Mouse (Mus musculus) cerebellum, postnatal 25 days (tissue): ENCODE results near the gene Ipo4.
A peak's percentile ranks its signal among the peaks of the same experiment; 100 is the strongest.

Experiments
- DNase-seq, 2 experiments: peaks; one replicate each; pipeline ENCODE4 v3.0.0; 2021; ENCODE audit warnings: mixed read lengths in 2 of 2

The Ipo4 gene

GRCm38 (mm10) chr14:55629312-55629711 lies 6.4 kb downstream of the Ipo4 start:
- peak; percentile 38 to 59 for DNase-seq

DNA sequence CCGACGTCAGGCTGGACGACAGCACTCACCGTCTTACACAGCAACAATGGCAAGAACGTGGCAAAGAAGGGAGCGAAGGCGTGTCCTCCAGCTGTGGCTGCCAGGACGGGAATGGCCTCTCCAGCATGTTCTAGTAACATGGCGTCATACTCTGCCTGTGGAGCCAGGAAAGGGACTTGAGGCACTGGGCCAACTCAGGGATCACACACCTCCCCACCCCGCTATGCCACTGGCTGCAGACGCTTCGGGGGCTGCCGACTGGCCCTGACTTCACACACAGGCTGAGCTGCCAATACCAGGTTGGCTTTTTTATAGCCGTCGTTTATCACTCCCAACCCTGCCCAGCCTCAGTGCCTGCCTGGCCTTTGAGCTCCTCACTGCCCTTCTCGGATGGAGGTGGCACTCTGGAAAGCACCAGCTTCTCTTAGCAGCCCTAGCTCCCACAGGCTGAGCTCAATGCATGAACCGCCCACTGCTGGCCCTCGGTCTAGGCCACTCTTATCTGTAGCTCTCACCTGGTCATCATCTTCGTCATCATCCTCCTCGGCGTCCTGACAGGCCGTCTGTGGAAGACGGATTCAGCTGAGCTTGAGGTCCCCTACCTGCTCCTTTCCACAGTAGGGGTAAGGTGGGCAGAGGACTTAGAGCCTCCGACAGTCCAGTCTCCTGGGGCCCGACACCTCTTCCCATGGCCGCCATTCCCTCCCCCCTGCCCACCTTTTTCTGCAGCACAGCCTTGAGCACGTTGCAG lies 7.5 kb downstream of the Ipo4 start:
- DNase-seq = no peak

DNA sequence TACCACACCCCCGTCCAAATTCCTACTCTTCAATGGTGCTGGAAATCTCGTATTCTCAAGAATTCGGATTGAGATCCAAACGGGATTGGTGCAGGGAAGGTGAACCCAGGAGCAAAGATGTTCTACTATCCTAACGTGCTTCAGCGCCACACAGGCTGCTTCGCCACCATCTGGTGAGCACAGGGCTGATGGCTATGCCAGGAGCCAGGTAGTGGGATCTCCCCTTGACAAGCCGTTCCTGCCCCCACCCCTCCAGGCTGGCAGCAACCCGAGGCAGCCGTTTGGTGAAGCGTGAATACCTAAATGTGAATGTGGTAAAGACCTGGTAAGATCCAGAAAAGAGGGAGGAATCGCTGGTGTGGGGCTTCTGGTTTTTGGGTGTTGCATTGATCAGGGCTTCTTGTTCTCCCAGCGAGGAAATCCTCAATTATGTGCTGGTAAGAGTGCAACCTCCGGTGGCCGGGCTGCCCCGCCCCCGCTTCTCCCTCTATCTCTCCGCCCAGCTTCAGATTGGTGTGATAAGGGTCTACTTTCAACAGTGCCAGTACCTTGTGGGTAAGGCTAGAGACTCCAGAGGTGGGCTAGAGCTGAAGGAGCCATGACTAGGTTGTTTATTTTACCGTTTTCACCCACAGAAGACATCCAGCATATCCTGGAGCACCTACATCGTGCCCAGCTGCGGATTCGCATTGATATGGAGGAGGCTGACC lies 17.1 kb downstream of the Ipo4 start:
- peak; percentile 55 to 65 for DNase-seq

GRCm38 (mm10) chr14:55617822-55618221 lies 17.9 kb downstream of the Ipo4 start, which contains the start of gene Rec8:
TSS of gene Rec8 (plus strand) at chr14:55618037.
- peak; percentile 67 to 77 for DNase-seq

DNA sequence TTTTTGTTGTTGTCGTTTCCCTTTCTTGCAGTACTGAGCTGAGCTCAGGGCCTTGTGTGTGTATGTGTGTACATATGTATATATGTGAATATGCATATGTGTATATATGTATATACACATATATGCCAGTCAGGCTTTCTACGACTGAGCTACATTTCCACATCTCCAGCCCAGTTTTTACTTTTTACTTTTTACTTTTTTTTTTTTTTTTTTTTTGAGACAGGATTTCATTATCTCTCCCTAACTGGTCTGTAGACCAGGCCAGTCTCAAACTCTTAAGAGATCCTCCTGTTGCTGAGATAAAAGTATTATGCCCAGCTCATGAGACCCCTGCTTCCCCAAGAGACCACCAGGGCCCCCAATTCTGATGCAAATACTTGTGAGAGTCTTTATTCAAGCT lies 18.9 kb downstream of the Ipo4 start:
- DNase-seq = no peak

DNA sequence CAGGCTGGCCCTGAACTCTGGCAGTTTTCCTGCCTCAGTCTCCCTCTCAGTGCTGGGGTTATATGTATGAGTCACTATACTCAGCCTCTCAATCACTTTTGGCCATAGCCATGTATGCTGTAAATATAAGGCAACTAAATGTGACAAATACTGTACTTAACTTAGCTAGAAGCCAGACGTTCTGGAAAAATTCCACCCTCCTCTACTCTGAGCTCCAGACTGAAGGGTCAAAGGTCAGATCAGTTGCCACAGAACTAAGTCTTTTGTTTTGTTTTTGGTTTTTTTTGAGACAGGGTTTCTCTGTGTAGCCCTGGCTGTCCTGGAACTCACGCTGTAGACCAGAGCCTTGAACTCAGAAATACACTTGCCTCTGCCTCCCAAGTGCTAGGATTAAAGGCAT lies 19.9 kb downstream of the Ipo4 start:
- no peak for DNase-seq

DNA sequence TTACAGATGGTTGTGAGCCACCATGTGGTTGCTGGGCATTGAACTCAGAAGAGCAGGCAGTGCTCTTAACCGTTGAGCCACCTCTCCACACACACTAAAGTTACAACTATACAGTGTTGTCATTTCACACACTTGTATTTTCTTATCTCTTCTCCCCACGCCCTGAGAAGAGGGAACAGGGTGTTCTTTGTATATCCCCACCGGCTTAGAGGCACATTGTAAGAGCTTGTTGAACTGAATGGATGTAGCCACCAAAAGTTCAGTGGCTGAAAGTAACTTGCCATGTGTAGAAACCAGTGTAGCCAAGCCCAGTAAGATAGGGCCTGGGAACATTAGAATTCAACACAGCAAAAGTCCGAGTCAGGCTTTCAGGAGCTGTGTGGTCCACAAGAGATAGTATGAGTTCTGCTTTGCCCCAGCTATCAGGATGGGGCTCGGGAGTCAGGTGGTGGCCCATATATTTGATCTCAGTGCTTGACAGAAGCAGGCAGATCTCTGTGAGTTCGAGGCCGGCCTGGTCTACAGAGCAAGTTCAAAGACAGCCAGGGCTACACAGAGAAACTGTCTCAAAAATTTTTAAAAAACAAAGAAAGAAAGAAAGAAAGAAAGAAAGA lies 21.1 kb downstream of the Ipo4 start:
- DNase-seq = no peak

- DNase-seq = no peak
These were observed 22.4 kb downstream of the Ipo4 start for GRCm38 (mm10) chr14:55613346-55613745.

- DNase-seq = no peak
These were observed 27.4 kb downstream of the Ipo4 start for GRCm38 (mm10) chr14:55608339-55608738.

GRCm38 (mm10) chr14:55605743-55606459 lies 29.9 kb downstream of the Ipo4 start:
- no peak for DNase-seq

- no peak for DNase-seq
These were observed 30.9 kb downstream of the Ipo4 start for GRCm38 (mm10) chr14:55604823-55605222.

DNA sequence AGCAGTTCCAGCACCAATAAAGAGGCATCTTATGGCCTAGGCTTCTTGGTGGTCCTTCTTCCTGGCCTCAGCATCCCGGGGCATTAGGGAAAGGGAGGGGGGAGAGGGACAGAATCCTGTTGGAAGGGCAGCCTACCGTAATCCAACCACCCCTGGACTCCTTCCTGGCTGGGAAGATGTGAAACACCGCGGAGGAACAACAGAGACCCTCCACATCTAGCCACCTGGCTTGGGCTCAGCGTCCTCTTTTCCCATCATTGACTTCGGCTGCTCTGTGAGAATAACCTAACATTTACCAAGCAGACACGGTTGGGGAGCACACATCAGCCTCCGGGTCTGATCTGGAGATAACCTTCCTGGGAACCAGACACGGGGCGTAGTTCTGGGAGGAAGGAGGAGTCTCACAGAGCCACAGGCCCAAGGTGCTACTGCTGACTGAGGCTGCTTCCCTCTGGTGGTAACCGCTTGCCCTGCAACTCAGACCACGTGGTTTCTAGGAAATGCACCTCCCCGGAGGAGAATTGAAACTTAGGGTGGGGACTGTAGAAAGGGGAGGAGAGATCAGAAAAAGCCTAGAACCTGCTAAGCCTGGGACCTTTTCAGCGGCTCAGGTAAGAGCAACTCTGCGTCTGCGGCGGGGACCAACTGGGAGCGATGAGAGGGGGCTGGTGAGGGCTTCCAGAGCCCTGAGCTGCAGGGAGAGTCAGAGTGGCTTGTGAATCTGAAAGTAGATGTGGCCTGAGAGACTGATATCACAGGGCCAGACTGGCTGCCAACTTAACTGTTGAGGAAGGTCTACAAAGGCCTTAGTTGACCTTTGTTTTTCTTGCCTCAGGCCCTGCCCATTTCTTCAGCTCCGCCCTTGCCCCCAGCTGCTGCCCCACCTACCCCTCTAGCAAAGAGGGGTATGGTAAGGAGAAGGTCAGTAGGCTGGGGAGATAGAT lies 31.9 kb downstream of the Ipo4 start:
- peak; percentile 86 to 91 for DNase-seq

GRCm38 (mm10) chr14:55603271-55603632 lies 32.5 kb downstream of the Ipo4 start, which contains the start of gene Irf9:
TSS of gene Irf9 (plus strand) at chr14:55603571.
- no peak for DNase-seq

- DNase-seq = no peak
These were observed 37.0 kb downstream of the Ipo4 start for GRCm38 (mm10) chr14:55598521-55599390.

DNA sequence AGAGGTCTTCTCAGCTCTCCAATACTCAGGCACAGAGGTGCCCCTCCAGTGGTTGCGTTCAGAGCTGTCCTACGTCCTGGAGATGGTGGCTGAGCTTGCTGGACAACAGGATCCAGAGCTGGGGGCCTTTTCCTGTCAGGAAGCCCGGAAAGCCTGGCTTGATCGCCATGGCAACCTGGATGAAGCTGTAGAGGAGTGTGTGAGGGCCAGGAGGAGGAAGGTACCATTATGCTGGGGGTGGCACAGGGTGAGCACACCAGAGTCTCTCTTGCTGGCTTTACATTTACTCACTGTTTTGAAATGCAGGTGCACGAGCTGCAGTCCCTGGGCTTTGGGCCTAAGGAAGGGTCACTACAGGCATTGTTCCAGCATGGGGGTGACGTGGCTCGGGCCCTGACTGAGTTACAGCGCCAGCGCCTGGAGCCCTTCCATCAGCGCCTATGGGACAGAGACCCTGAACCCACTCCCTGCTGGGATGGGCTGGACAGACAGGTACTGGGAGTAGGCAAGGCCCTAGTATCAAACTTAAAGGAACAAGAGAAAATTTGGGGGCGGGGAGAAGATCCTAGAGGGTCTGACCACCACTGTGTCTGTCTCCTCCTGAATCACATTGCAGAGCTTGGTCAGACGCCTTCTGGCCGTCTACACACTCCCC lies 39.6 kb downstream of the Ipo4 start:
- no peak for DNase-seq

DNA sequence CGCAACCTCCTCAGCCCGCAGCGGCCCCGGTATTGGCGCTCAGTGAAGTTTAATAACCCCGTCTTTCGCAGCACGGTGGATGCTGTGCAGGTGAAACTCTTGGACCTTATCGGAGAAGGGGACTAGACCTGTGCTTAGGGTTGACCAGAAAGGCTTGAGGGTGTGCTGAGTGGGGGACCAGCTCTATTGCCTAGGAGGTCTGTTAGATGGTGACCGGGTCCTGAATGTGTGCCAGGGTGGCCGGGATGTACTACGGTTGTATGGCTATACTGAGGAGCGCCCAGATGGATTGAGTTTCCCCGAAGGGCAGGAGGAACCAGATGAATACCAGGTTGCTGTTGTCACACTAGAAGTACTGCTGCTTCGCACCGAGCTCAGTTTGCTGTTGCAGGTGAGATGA lies 43.5 kb downstream of the Ipo4 start:
- peak; percentile 33 to 54 for DNase-seq

- DNase-seq = peak; percentile 90 to 94
These were observed 44.3 kb downstream of the Ipo4 start, which contains the start of gene Rnf31 for GRCm38 (mm10) chr14:55591331-55591891. TSS of gene Rnf31 (plus strand) at chr14:55591708.

DNA sequence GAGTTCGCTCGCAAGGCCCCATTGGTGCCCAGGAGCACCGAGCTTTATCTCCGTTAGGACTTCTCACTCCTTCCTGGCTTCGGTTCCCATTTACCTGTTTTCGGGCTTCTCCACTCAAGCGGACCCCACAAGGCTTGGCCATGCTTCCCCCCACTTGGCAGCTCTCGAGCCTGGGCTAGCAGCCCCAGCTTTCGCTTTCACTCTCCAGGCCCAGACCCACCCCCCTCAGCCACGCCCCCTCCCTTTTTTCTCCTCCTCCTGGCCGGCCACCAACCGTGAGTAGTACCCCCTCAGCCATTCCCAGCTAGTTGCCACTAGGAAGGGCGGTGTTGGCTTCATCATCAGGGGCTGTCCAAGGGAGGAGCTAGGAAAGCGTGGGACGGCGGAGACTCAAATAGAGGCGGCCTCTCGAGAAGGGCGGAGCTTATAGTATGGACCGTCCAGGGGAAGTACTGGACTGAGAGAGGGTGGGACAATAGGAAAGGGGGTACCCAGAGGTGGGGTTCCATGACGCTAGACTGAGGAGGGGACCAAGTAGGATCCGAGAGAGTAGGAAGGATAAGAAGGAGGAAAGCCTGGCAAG lies 44.9 kb downstream of the Ipo4 start, which contains the start of gene Psme2:
TSS of gene Psme2 (minus strand) at position 366 of the 583 bp plus-strand sequence.
- DNase-seq = peak; percentile 76 to 83

- DNase-seq = no peak
These were observed 45.8 kb downstream of the Ipo4 start for GRCm38 (mm10) chr14:55589771-55590448.
